Mouse (Mus musculus): ENCODE results near the gene Gm14408. TPM values are rescaled to one million over a fixed set of nuclear protein-coding genes. Genes with fewer than 3 reads are reported as not detected.
"Not testable (repeated sequence)": the region's sequence is repeated elsewhere in the genome, so short reads cannot be mapped to it uniquely, and the experiment has no call there.

Gene Gm14408
- not detected for total RNA-seq (2021)
- long read RNA-seq, experiment 1: 0 reads
- long read RNA-seq, experiment 2: 0 reads

GRCm38 (mm10) chr2:176830840-176831239 is at the start of gene Gm14408:
Gene Gm14408, plus strand, starts transcription at chr2:176831140.
- DNase-seq; intact Hi-C loops (cut with DNase I): not testable (repeated sequence)

- DNase-seq; intact Hi-C loops (cut with DNase I): not testable (repeated sequence)
These were observed 32.6 kb upstream of the Gm14408 start, which contains the start of gene Gm14295 for GRCm38 (mm10) chr2:176798312-176798711. Gene Gm14295, plus strand, starts transcription at chr2:176798612.

- intact Hi-C loops (cut with DNase I); DNase-seq: not testable (repeated sequence)
These were observed 32.2 kb upstream of the Gm14408 start for GRCm38 (mm10) chr2:176798785-176799184.

Other genes starting within 250 kb of the Gm14408 start
- 1 to 10 TPM in 1 of 2 experiments, under 1 TPM in 1; 0.93 to 2.6 TPM for gene Gm14308, start 194.8 kb upstream of the Gm14408 start, total RNA-seq (2021)
- gene Zfp973, start 160.6 kb upstream of the Gm14408 start, total RNA-seq (2021): 10 to 100 TPM; 12.7 to 13.5 TPM
- 1 to 10 TPM; 6.7 to 7.2 TPM for gene Gm14305, start 122.8 kb upstream of the Gm14408 start, total RNA-seq (2021)
- 1 to 10 TPM; 4.6 to 6.3 TPM for gene Gm14295, start 32.5 kb upstream of the Gm14408 start, total RNA-seq (2021)
- gene Gm14296, start 96.7 kb downstream of the Gm14408 start, total RNA-seq (2021): 1 to 10 TPM; 3.2 to 3.5 TPM
- gene Gm14419, start 169.8 kb downstream of the Gm14408 start, total RNA-seq (2021): 10 to 100 TPM; 41.7 to 53.3 TPM
- gene Gm14401, start 243.2 kb downstream of the Gm14408 start, total RNA-seq (2021): under 1 TPM in 1 of 2 experiments, not detected in 1; 0.59 TPM